Mouse (Mus musculus) lung, postnatal 10 days (tissue): ENCODE measurements at regions not wholly inside any gene's neighbourhood (a gene's known extent, or its start where the extent isn't known, plus 50 kb on each side); places are given as distances from the start of the nearest gene placed in this dataset.

Experiments used
- DNase-seq: peaks from one replicate; pipeline ENCODE4 v3.0.0; 2021

DNA sequence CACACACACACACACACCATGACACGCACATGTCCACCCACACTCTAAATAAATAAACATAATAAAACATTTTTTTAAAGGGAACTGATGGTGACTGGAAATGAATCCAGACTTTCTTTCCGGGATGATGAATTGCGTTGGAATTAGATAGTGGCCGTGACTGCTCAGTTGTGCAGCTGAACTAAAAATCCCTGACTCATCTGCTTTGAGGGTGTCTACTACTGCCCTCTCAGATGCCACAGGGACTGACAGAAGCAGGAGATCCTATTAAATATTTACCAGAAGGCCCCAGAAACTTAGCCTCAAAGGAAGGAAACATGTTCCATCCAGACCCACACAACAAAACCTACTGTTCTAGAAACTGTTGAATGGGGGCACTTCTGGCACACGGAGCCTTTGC, 65.7 kb downstream of the Polr2m start:
- DNase-seq: no peak

DNA sequence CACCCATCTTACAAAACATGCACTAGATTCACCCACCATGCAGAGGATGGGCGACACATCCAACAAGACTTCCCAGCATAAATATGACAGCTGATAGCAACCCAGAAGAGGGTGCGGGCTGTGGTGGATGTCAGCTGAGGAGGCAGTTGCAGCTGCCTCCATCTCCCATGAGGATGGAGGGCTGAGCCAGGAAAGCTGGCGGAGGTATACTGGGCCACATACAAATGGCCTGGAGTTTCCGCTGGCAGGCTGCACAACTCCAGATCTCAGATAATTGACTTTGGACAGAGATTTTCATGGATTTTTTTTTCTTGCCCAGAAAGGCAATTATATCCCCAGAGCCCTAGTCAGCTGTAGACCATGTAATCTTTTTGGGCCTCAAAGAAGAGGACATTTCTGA, 67.2 kb downstream of the Polr2m start:
- DNase-seq: no peak

DNA sequence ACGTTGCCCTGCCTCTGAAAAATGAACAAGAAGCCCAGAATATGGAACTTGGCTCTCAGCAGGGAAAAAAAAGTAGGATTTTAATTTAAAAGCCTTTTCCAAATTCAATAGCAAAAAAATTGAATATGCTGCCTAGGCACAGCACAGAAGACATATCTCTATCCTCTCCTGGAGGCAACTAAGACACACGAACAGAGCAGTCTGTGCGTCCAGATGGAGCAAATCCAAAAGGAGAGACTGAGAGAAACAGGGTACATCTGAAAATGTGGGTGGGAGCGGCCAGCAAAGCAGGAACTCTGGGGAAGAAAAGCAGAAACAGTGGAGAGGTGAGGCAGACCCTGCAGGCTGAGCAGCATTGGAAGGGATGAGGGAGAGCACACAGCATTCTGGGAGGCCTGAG, 68.5 kb downstream of the Polr2m start:
- DNase-seq: no peak

DNA sequence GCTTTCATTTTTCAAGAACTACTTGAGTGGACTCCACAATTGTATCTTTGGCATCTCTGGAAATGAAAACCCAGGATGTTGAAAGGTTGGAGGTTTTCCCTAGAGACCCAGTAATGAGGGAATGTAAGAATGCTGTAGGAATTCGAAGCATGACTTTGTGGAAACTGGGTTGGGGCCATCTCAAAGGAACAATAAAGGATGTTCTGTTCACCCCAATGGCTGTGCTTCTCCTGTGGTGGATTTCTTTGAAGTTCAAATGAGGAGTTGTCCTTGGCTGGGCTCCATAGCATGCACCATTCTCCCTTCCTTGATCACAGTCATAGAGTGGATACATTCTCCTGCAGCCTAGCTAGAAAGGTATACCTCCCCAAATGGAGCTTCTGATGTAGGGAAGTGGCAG, 74.6 kb downstream of the Polr2m start:
- no peak for DNase-seq

DNA sequence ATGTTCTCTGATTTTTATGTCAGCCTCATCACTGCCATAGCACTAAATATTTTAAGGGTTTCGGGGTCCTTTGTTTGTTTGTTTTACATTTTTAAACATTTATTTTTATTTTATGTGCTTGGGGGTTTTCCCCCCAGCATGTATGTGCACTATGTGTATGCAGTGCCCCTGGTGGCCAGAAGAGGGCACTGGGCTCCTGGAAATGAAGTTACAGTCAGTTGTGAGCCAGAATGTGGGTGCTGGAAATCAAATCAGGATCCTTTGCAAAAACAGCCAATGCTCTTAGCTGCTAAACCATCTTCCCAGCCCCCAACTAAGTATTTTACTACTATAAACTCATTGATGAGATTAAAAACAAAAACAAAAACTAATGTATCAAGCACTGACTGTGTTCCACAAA, 75.8 kb downstream of the Polr2m start:
- DNase-seq: no peak

DNA sequence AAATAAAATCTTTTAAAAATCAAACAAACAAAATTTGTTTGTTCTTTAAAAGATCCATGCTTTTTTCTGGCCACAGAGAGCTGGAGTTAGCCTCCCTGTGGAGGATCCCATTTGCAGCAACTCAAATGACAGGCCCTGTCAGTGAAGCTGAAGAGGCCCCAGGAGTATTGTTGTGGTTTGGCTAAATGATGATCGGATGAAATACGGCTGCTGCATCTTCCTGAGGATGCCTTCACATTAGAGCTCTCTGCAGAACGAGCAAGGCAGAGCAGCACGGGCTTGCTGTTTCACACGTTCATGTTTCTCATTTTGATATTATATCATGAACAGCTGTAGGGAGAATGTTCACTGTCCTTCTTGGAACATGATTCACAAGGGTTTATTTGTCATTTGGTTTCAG, 76.8 kb downstream of the Polr2m start:
- no peak for DNase-seq

DNA sequence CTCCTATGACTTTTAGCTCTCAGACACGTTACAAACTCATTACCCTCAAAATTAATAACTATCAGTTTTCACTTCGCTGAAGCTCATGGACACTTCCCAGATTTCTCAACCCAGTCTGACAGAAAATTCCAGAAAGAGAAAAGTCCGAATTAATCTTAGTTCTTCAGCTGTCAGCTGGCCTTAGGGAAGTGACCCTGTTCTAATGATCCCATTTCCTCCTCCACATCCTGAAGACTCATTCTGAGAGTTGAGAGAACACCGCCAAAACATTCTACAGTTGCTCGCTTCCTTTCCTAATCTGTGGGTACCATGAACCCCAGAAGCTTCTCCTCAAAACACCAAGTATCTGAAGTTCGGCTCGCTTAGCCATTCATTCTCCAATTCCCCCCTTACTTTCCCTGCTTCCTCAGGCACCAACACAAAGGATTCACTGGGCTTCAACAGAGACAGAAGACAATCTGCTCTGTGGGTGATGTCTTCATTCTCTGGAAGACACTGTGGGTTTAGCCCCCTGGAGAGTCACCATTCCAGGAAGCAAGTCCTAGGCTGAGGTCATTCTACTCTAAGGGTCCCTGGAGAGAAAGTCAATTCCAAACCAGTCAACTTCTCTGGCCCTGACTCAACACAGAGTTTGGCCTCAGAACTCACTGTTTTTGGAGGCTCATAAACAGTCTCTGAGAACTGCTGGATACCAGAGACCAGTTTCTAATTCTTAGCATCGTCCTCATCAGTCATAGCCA, 81.2 kb downstream of the Polr2m start:
- no peak for DNase-seq

DNA sequence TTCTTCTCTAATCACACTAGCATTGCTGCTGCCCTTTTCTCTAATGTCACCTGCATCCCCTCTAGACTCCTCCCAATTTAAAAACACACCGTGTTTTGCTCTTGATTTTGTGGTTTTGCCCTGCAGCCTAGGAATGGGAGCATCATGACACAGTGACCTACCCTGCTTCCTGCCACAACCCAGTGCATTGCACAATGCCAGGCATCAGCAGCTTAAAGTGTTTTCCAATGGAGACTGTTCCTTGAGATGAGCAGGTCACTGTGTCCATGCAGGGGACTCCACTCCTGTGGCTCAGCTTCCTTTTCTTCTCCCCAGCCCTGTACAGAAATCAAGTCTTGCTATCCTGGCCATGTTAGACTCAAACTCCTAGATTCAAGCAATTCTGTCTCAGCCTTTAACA, 84.1 kb downstream of the Polr2m start:
- DNase-seq: no peak

DNA sequence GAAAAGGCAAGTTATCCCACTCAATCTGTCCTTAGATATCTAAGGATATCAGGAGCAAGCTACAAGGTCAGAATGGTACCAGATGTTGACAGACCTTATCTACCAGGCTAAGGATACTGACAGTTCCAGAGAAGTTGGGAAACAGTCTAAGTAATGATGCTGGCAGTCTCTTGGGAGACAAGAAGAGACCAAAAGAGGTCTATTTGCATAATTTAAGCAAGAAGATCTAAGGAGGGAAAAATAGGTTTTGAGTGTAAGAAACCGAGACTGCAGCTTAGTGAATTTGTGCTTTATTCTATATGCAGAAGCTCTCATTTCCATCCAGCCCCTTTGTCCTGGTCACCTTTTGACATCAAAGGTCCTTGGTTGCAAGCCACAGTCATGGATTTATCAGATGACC, 86.4 kb downstream of the Polr2m start:
- no peak for DNase-seq

DNA sequence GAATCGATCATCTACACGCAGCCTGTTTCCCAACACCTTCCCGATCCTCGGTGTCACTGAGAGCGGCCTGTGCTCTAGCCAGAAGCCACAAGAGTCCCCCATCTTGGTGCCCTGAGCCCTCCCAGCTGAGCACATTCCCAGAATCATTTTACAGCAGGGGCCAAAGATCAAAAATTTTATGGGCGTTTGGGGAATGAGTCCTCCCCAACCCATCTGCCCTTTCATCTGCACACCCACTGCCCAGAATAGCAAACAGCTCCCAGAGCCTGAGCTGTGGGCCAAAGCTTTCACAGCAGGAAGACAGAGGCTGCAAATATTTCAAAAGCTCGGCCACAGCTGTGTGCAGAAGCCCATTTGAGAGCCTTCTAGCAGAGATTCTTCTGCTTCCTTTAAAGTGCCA, 89.0 kb downstream of the Polr2m start:
- peak; percentile 9 for DNase-seq

DNA sequence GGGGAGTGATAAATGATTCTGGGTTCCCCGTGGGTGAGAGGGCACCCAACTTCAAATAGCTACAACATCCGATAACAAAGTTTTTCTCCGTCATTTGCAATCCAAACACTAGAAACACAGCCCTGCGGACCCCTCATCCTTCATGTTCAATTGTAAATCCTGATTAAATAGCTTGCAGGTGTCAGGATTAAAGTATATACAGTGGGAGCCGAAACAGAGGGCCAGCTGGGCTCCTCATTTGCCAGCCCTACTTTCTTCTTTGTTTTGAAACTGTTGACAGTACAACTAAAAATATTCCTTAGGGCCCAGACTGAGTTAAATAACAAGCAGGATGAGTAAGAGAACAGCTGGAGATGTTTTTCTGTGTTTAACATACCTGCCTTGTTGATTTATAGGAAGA, 95.5 kb downstream of the Polr2m start:
- DNase-seq: no peak

DNA sequence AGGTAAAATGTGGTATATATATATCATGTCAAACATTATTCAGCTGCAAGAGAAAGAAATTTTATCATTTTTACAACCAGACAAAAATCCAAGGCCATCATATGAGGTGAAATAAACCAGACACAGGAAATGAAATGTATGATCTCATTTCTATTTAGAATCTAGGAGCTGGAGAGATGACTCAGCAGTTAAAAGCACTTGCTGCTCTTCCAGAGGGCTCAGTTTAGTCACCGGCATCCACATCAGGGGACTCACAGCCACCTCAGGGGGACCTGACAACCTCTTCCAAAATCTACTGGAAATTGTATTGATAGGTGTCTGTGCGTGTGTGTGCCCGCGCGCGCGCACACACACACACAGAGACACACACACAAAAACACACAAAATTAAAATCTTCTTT, 98.3 kb downstream of the Polr2m start:
- DNase-seq: no peak

DNA sequence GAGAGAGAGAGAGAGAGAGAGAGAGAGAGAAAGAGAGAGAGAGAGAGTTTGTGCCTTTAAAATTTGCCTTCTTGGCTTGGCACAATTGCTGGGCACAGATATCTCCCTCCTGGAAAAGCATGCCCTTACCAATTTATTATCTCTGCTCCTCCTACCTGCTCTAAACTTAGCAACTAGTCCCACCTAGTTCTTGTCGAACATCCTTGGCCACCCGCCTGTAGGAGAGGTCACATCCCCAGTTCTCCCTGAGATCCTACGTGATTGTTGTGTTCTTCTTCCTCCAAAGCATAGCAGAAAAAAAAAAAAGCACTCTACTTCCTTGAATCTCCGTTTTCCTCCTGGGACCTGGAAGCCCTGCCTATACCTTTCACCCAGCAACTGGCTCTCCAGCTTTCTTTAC, 101.8 kb downstream of the Polr2m start:
- DNase-seq: no peak

DNA sequence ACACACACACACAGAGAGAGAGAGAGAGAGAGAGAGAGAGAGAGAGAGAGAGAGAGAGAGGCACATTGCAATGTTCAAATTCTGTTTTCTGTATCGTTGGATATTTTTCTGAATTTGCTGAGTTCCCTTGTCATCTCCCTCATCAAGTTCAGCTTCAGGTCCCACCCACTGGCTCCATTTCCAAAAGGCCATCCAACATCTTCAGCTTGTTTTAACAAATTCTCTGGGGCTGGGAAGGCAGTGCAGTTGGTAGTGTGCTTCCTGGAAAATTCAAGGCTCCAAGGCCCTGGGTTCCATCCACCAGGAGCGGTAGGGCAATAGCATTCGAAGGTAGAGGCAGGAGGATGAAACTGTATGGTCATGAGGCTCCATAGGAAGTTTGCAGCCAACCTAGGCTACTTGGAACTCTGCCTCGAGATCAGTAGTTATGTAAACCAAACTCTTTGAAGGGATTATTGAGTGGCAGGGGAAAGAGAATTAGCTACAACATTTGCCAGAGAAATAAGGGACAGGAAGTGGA, 105.9 kb downstream of the Polr2m start:
- DNase-seq: peak; percentile 30

DNA sequence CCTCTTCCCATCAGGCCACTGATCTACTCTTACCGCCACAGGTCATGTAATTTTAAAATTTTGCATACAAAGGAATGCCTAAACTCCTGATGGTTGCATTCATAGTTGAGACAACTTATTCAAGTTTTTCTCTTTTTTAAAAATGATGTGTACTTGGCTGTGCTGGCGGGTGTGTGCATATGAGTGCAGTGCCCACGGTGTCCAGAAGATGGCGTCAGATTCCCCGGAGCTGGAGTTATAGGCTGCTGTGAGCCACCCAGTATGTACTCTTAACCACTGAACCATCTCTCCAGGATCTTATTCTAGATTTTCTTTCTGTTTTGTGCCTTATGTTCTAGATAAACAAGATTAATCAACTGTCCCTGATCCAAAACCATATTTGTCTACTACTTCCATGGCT, 116.0 kb downstream of the Polr2m start:
- no peak for DNase-seq

DNA sequence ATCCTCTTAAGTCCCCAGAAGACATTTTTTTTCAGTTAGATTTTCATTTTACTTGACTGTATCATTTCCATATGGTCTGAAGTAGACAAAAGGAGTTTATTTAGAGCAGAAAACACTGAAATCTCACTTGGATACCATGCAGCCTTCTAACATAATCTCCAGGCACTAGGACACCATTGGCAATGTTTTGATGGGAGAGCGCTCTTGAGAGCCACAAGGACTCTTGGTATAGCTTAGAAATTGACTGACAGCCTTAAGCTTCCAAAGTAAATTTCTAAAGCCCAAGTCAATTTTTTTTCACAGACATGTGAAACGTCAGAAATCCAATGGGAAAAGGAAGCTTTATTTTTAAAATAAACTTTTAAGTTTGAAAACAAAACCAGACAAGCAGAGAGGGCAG, 116.5 kb downstream of the Polr2m start:
- no peak for DNase-seq

DNA sequence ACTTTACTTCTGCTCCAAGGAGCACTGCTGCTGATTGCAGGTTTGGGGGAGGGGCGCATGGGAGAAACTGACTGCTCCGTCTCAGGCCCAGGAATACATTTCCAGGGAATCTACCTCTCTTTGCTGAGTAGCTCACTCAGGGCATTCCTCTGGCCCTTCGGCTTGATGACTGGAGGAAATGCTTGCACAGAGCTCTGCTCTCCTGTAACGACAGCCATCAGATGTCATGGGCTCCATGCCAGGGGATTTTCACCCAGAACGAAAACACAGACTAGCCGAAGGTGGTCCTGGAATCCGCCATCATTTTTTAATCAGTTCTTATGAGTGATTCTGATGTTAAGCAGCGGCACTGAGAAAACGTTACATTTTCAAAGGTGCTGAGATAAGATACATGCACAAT, 119.2 kb downstream of the Polr2m start:
- DNase-seq: peak; percentile 4

DNA sequence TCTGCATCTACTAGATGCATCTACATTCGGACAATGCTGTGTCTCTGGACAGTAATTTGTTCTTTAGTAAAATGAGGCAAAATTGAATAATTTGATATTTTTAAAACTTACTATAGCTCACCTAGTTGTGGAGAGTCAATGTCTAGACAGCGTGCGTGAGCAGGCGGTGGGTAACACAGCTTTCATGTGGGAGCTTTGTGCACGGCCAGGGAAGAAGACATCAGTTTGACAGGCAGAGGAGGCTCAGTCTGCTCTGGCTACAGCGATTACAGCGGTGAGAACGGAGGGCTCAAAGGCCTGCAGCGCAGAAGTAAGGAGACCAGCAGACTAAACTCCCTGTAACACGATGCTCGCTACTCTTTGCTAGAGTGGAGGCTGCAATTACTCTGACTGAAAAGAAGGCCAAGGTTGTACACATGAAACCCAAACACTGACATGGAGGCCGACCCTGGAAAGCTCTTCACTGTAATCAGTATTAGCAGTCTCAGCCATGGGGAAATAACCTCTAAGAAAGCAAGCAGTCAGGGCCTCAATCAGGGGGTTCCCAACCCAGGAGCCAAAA, 120.5 kb downstream of the Polr2m start:
- DNase-seq: no peak

DNA sequence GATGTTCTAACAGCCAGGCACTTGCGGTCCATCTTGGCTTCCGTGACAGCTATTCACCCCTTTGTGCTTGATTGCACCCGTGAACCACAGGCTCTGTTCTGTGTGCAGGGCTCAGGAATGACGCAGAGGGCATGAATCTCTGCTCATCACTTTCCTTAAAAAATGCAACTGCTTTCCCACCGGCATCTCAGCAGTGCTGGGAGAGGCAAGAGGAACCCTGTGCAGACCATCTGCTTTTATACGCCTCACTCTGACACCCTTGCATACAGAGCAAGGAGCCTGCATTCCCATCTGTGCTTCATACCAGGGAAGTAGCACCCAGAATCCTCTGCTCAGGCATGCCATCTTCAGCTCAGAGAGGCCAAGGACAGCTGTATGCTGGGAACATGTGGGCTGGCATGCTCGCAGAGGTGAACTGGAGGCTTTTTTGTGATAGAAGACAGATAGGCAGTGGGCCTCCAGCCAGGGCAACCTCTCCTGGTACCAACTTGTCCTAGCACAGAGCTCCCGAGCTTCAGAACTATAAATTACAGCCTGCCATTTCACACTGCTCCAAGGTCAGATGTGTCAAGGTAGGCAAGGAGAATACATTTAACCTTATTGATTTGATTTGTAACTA, 121.6 kb downstream of the Polr2m start:
- DNase-seq: no peak

DNA sequence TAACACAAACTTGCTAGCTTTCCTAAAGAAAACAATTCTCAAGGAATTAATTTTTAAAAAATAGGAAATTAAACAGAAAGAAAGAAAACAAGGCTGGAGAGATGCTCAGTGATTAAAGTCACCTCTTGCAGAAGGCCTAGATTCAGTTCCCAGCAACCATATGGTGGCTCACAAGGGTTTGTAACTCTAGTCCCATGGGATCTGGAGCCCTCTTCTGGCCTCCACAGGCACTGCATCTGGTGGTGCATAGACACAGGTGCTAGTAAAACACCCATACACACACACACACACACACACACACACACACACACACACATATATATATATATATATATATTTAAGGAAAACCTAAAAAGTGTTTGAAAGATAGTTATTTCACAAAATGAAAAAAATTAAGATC, 123.3 kb downstream of the Polr2m start:
- no peak for DNase-seq

DNA sequence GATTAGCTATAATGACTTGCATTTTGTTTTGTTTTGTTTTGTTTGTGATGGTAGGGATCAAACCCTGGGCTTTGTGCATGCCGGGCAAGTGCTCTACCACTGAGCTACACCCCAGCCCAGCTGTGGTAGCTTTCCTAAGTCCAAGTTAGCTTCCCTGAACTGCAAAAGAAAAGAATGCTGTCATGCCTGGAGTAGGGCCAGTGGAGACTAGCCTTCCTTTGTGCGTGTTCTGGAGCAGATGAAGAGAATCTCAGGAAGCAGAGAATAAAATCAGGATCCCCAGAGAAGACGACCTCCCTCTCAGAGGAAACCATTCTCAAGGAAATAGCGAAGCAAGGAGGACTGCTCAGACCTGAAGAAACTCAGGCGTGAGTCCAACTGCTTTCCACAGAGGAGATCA, 123.8 kb downstream of the Polr2m start:
- DNase-seq: peak; percentile 30

DNA sequence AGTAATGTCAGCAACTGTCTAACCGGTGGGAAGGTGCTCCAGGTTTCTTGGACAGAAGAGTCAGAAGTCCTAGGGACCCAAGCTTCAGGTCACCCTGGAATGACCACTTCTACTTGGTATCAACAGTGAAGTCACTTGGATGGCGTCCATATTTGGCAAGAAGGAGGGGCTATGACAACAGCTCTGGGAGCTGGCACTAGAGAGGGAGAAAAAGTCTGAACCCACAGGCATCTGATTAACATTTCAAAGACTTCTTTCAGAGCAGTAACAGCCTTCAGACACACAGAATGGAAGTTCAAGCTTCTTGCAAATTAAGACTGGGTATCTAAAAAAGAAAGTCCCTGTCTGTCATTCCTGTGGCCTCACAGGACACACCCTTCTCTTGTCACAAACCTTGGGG, 124.4 kb downstream of the Polr2m start:
- peak; percentile 12 for DNase-seq

DNA sequence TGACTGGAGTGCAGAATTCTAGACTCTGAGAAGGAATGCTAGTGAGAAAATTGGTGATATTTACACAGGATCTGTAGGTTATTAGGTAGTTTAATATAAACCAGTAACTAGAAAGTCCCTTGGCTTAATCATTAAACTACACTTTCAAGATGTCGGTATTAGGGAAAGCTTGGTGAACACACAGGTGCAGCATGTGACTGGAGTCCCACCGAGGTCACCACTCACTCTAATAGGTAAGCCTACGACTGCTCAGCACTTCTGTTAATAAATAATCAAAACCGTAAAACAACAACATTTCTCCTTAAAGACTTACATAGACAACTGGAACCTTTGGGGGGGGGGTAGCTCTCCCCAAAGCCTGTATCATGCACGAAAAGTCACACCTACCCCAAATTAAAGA, 125.1 kb downstream of the Polr2m start:
- DNase-seq: no peak

DNA sequence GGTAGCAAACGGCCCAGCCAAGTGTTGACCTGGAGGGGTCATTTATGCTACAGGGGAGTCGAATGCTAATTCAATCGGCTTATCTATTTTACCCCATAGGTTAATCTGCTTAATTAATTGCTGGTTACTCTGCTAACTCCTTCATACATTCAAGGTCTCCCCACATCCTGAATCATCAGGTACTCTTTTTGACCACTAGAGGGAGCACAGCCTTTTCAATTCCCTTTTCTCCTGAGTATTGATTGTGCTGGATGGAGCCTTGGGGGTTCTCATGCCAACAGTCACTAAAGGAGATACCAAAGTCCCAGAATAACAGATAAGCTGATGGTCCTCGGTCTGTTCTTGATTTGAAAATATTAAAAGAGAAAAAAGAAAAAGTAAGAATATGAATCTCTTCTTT, 126.8 kb downstream of the Polr2m start:
- peak; percentile 51 for DNase-seq

DNA sequence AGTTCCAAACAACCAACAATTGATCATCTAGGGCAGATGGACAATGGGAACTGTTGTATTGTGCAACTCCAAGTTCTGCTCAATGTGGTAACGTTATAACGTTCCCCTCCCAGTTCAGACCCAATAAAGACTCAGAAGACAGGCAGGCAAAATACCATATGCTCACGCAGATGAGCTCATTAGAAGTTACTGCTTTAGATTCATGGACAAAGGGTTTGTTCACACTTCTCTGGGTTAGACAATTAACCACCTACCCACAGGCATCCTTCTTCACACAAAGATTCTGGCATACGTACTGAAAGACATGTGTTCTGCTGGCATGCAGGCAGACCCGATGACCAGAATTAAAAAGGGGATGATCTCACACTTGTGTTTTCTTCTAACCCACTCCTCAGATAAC, 130.0 kb downstream of the Polr2m start:
- DNase-seq: no peak
